Mouse (Mus musculus) forebrain, embryonic 12.5 days (tissue): Measurements from ENCODE around the gene Rgl2. TPM values are rescaled to one million over a fixed set of nuclear protein-coding genes. Genes with fewer than 3 reads are reported as not detected.
A peak's percentile ranks its signal among the peaks of the same experiment; 100 is the strongest.

Source experiments
- ATAC-seq: fragments of 200-750 bp; cut with Nextera tagmentation; 2 replicates; pipeline ENCODE4 v1.8.0; 2017; ENCODE audit warnings: moderate TSS enrichment; ENCODE audit not compliant: low FRiP score
- H3K27ac ChIP-seq: fragments of 300-500 bp; sonication (generic); 2 replicates; pipeline ENCODE4 v1.5.1; 2016; ENCODE audit warnings: mild to moderate bottlenecking
- H3K27me3 ChIP-seq: fragments of 300-500 bp; sonication (generic); 2 replicates; pipeline ENCODE4 v1.6.1; 2016; ENCODE audit warnings: mild to moderate bottlenecking
- H3K36me3 ChIP-seq: fragments of 300-500 bp; sonication (generic); replicated peaks from 2 replicates; pipeline ENCODE4 v1.6.1; 2016; ENCODE audit warnings: mild to moderate bottlenecking
- H3K4me1 ChIP-seq: fragments of 300-500 bp; sonication (generic); 2 replicates; pipeline ENCODE4 v1.6.1; 2016
- H3K4me2 ChIP-seq: fragments of 300-500 bp; sonication (generic); 2 replicates; pipeline ENCODE4 v1.6.1; 2016; ENCODE audit warnings: mild to moderate bottlenecking, moderate library complexity
- H3K4me3 ChIP-seq: fragments of 300-500 bp; sonication (generic); replicated peaks from 2 replicates; pipeline ENCODE4 v1.5.1; 2016; ENCODE audit warnings: mild to moderate bottlenecking
- H3K9ac ChIP-seq: fragments of 300-500 bp; sonication (generic); 2 replicates; pipeline ENCODE4 v1.6.1; 2016; ENCODE audit warnings: mild to moderate bottlenecking
- H3K9me3 ChIP-seq: fragments of 300-500 bp; sonication (generic); 2 replicates; pipeline ENCODE4 v1.6.1; 2016
- WGBS: fragments of 180-500 bp; shearing (Covaris S2); methylation state at CpG from one replicate; pipeline ENCODE4 v1.1.7; 2016; 5-methylcytosine and 5-hydroxymethylcytosine counted together
- polyA plus RNA-seq: library from polyadenylated mRNA; unstranded; fragments of >200 nt; fragmentation: Nextera tagmentation; extraction: Ambion mirVana; gene quantifications from 2 replicates; pipeline ENCODE4 v1.2.1, GENCODE M21; 2016

Rgl2 gene
- polyA plus RNA-seq, 1 experiment from 2014 or later = 55.9 TPM

GRCm38 (mm10) chr17:33956336-33956735 is 27.0 kb downstream of the Rgl2 start:
- peaks cover 42% of the 10 kb centered on the region for H3K4me1 ChIP-seq
- peak overlapping the region; percentile 56 for H3K9ac ChIP-seq
- 7% methylated on average over 10 of the region's 10 CpGs for WGBS
- no peaks in the 10 kb centered on the region for H3K9me3 ChIP-seq
- peaks cover 63% of the 10 kb centered on the region for H3K36me3 ChIP-seq
- H3K4me3 ChIP-seq = peak overlapping the region; percentile 65
- H3K27me3 ChIP-seq = no peaks in the 10 kb centered on the region
- H3K27ac ChIP-seq = peak overlapping the region; percentile 87
- H3K4me2 ChIP-seq = peak overlapping the region; percentile 79
- no peak for ATAC-seq

GRCm38 (mm10) chr17:33957493-33957892 is 28.1 kb downstream of the Rgl2 start:
- H3K4me3 ChIP-seq = no peak overlapping the region
- no peak overlapping the region for H3K4me2 ChIP-seq
- H3K9me3 ChIP-seq = no peaks in the 10 kb centered on the region
- H3K36me3 ChIP-seq = peaks cover 64% of the 10 kb centered on the region
- no peak for ATAC-seq
- H3K27ac ChIP-seq = no peak overlapping the region
- H3K4me1 ChIP-seq = peaks cover 30% of the 10 kb centered on the region
- 0 out of 2 replicates have a peak overlapping the region, but pooled peaks have one; percentile 7 for H3K9ac ChIP-seq
- no peaks in the 10 kb centered on the region for H3K27me3 ChIP-seq
- 80% methylated on average over 6 of the region's 6 CpGs for WGBS

- ATAC-seq = no peak
- H3K4me3 ChIP-seq = no peak overlapping the region
- peaks cover 20% of the 10 kb centered on the region for H3K4me1 ChIP-seq
- no peak overlapping the region for H3K27ac ChIP-seq
- no peaks in the 10 kb centered on the region for H3K27me3 ChIP-seq
- no peak overlapping the region for H3K9ac ChIP-seq
- 95% methylated on average over 11 of the region's 11 CpGs for WGBS
- H3K36me3 ChIP-seq = peaks cover 64% of the 10 kb centered on the region
- no peak overlapping the region for H3K4me2 ChIP-seq
- H3K9me3 ChIP-seq = no peaks in the 10 kb centered on the region
These were observed 29.1 kb downstream of the Rgl2 start for GRCm38 (mm10) chr17:33958451-33958850.

DNA sequence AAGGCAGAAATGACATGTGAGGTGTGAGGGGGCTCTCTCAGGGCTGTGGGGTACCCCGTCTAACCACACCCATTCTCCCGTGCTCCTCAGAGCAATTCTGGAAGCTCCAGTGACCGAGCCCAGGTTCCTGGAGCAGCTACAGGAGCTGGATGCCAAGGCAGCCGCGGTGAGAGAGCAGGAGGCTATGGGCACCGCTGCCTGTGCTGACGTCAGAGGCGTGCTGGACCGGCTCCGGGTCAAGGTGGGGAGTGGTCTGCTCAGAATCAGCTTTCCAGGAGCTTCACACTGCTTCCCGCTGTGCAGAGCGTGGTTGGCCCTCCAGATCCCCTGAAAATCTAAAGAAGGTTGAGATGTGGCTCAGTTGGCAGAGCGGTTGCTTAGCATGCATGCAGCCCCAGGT is 29.8 kb downstream of the Rgl2 start:
- WGBS = 94% methylated on average over 13 of the region's 13 CpGs
- no peak for ATAC-seq
- no peaks in the 10 kb centered on the region for H3K9me3 ChIP-seq
- H3K27me3 ChIP-seq = no peaks in the 10 kb centered on the region
- no peak overlapping the region for H3K4me3 ChIP-seq
- H3K27ac ChIP-seq = no peak overlapping the region
- no peak overlapping the region for H3K4me2 ChIP-seq
- peaks cover 14% of the 10 kb centered on the region for H3K4me1 ChIP-seq
- H3K36me3 ChIP-seq = peaks cover 65% of the 10 kb centered on the region
- H3K9ac ChIP-seq = no peak overlapping the region

- 93% methylated on average over 15 of the region's 15 CpGs for WGBS
- Histone ChIP-seq H3K36me3 (peaks cover 68% of the 10 kb centered on the region), H3K4me3 (no peak overlapping the region)
These were observed 30.6 kb downstream of the Rgl2 start for GRCm38 (mm10) chr17:33959948-33960347.

GRCm38 (mm10) chr17:33962876-33963275 is 33.5 kb downstream of the Rgl2 start:
- H3K4me2 ChIP-seq = no peak overlapping the region
- H3K36me3 ChIP-seq = peaks cover 85% of the 10 kb centered on the region
- H3K9me3 ChIP-seq = no peaks in the 10 kb centered on the region
- H3K9ac ChIP-seq = no peak overlapping the region
- H3K27me3 ChIP-seq = no peaks in the 10 kb centered on the region
- WGBS = 94% methylated on average over 7 of the region's 7 CpGs
- no peak overlapping the region for H3K27ac ChIP-seq
- no peak for ATAC-seq
- no peak overlapping the region for H3K4me3 ChIP-seq
- no peaks in the 10 kb centered on the region for H3K4me1 ChIP-seq

More at GRCm38 (mm10) chr17:33959948-33960347, 30.6 kb downstream of the Rgl2 start:
- Histone ChIP-seq H3K27ac (no peak overlapping the region), H3K4me2 (no peak overlapping the region), H3K9me3 (no peaks in the 10 kb centered on the region), H3K9ac (no peak overlapping the region), H3K27me3 (no peaks in the 10 kb centered on the region), H3K4me1 (peaks cover 6% of the 10 kb centered on the region)
- no peak for ATAC-seq

GRCm38 (mm10) chr17:33965082-33965845 is 35.9 kb downstream of the Rgl2 start:
- Histone ChIP-seq H3K27ac (no peak overlapping the region), H3K9me3 (no peaks in the 10 kb centered on the region), H3K4me3 (no peak overlapping the region), H3K27me3 (no peaks in the 10 kb centered on the region), H3K36me3 (peaks cover 61% of the 10 kb centered on the region), H3K4me1 (no peaks in the 10 kb centered on the region), H3K9ac (no peak overlapping the region), H3K4me2 (no peak overlapping the region)
- WGBS = 92% methylated on average over 17 of the region's 17 CpGs
- no peak for ATAC-seq

DNA sequence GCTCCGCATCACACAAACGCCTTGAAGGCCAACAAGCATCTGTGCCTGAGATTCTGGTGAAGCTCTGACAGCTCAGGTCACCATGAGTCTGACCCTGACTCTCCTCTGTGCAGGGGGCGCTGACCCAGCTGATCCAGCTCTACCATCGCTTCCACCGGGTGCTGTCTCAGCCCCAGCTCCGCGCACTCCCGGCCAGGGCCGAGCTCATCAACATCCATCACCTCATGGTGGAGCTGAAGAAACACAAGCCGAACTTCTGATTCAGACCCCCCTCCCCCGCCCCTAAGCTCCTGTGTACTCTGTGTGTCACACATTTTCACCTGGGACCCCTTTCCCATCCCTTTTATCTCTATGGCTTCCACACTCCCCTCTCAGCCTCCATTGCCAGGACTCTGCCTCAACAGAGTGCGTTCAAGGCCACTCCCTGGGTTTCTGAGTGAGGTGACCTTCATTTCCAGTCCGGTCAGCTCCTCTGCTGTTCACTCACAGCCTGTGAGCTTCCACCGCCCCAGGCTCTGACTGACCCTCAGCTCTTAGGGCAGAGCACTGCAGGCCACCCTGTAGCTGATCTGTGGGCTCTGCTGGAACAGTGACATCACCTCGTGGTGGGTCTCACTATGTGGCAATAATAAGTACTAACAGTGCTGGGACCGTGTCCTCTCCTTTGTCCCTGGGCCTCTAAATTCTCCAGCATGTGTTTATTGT is 36.7 kb downstream of the Rgl2 start:
- H3K4me3 ChIP-seq = no peak overlapping the region
- 90% methylated on average over 16 of the region's 16 CpGs for WGBS
- H3K9ac ChIP-seq = no peak overlapping the region
- no peak overlapping the region for H3K4me2 ChIP-seq
- no peaks in the 10 kb centered on the region for H3K4me1 ChIP-seq
- no peaks in the 10 kb centered on the region for H3K27me3 ChIP-seq
- no peak overlapping the region for H3K27ac ChIP-seq
- H3K36me3 ChIP-seq = peaks cover 54% of the 10 kb centered on the region
- H3K9me3 ChIP-seq = no peaks in the 10 kb centered on the region
- ATAC-seq = no peak

- Histone ChIP-seq H3K9me3 (no peaks in the 10 kb centered on the region), H3K4me2 (no peak overlapping the region), H3K9ac (no peak overlapping the region; the same call in 1 of the 2 replicates), H3K27me3 (peaks cover 12% of the 10 kb centered on the region), H3K27ac (no peak overlapping the region), H3K36me3 (peaks cover 29% of the 10 kb centered on the region), H3K4me3 (no peak overlapping the region), H3K4me1 (no peaks in the 10 kb centered on the region)
- WGBS = 1% methylated on average over 9 of the region's 9 CpGs
- ATAC-seq = peak; percentile 74
These were observed 39.1 kb downstream of the Rgl2 start for GRCm38 (mm10) chr17:33968489-33968888.

DNA sequence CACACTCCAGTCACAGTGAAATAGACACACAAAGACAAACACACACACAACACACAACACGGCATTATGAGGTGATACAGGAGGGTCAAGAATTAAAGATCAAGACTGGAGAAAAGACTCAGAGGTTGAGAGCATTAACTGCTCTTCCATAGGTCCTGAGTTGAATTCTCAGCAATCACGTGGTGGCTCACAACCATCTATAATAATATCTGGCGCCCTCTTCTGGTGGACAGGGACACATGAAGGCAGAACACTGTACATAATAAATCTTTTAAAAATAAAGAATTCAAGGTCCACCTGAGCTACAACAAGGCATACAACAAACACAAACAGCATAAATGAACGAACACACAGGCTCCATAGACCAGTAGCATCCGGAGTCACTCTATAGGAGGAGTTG is 39.6 kb downstream of the Rgl2 start:
- no peak overlapping the region for H3K4me3 ChIP-seq
- peaks cover 25% of the 10 kb centered on the region for H3K36me3 ChIP-seq
- H3K4me2 ChIP-seq = no peak overlapping the region
- peaks cover 12% of the 10 kb centered on the region for H3K27me3 ChIP-seq
- no peak overlapping the region for H3K27ac ChIP-seq
- ATAC-seq = peak; percentile 63
- 28% methylated on average over 5 of the region's 5 CpGs for WGBS
- no peaks in the 10 kb centered on the region for H3K4me1 ChIP-seq
- no peaks in the 10 kb centered on the region for H3K9me3 ChIP-seq
- H3K9ac ChIP-seq = no peak overlapping the region

DNA sequence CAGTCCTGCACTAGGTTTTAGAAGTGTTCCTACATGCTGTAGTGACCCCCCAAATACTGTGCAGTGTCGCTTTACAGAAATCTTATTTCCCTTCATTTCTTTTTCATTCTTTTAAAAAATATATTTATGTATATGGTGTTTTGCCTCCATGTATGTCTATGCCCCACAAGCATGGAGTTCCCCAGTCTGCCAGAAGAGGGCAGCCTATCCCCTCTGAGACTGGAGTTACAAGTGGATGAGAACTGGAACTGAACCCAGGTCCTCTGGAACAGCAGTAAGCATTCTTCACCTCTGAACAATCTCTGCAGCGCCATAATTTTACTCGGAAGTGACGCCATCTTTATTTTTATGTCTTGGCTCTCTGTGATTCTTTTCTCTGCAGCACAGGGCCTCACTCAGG is 40.1 kb downstream of the Rgl2 start:
- Histone ChIP-seq H3K4me2 (no peak overlapping the region), H3K4me1 (no peaks in the 10 kb centered on the region), H3K27ac (no peak overlapping the region), H3K27me3 (peaks cover 12% of the 10 kb centered on the region), H3K4me3 (no peak overlapping the region), H3K9ac (no peak overlapping the region), H3K9me3 (no peaks in the 10 kb centered on the region), H3K36me3 (peaks cover 21% of the 10 kb centered on the region)
- 79% methylated on average over 4 of the region's 4 CpGs for WGBS
- ATAC-seq = no peak

DNA sequence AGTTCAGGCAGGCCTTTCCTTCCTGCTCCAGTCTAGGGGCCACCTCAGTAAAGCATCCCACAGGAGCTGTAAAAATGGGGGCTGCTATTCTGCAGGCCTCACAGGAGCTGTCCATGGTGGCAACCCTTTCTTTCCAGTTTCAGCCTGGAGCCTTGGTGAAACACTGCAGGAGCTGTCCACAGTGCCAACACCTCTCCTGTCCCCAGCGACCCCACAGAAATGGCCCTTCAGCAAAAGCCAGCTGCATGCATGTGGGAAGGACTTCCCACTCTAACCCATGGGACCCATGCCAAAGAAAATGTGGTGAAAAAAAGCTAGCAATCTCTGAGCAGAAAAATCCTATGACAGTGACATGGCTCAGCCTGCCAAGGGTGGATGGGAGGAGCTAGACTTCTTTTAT is 43.3 kb downstream of the Rgl2 start:
- H3K27ac ChIP-seq = no peak overlapping the region
- no peak overlapping the region for H3K4me2 ChIP-seq
- H3K9me3 ChIP-seq = no peaks in the 10 kb centered on the region
- peaks cover 32% of the 10 kb centered on the region for H3K27me3 ChIP-seq
- no peak overlapping the region for H3K4me3 ChIP-seq
- no peak overlapping the region for H3K9ac ChIP-seq
- 18% methylated on average over 1 of the region's 1 CpGs for WGBS
- no peaks in the 10 kb centered on the region for H3K36me3 ChIP-seq
- H3K4me1 ChIP-seq = no peaks in the 10 kb centered on the region
- ATAC-seq = no peak
